Mouse (Mus musculus): ENCODE results near the gene Hdac10. TPM values are rescaled to one million over a fixed set of nuclear protein-coding genes. Genes with fewer than 3 reads are reported as not detected.

Hdac10 gene
- total and polyA plus RNA-seq, 3 experiments: 23.3 to 26.6 TPM; not detected in 1

GRCm38 (mm10) chr15:89125351-89125750 is 3.1 kb downstream of the Hdac10 start:
- H3K36me3 ChIP-seq (ENCODE audit: control insufficient read depth in 1 of 2, insufficient read depth in 2 of 2, low read length in 2 of 2): peaks cover 0 to 12% of the 10 kb centered on the region in 2 experiments; a peak in 3 of 4 replicates
- H3K9ac ChIP-seq (ENCODE audit: control insufficient read depth, low read depth, low read length, poor library complexity, severe bottlenecking): no peak overlapping the region
- TF ChIP-seq EP300 (IDR thresholded peaks at IDR 0.05; ENCODE audit: low read depth in 1 of 2, low read length in 2 of 2) (no peak), ZNF384 (IDR thresholded peaks at IDR 0.05; ENCODE audit: low read depth, low read length) (no peak), CTCF (IDR thresholded peaks at IDR 0.05 in 2 of 3, conservative IDR thresholded peaks at IDR 0.05 in 1 of 3; ENCODE audit: control insufficient read depth in 1 of 3, insufficient read depth in 1 of 3, low read depth in 2 of 3, low read length in 3 of 3, poor library complexity in 1 of 3, severe bottlenecking in 1 of 3) (no peak), USF2 (IDR thresholded peaks at IDR 0.05; ENCODE audit: borderline replicate concordance in 1 of 2, insufficient read depth in 1 of 2, low read depth in 1 of 2, low read length in 2 of 2) (no peak), MXI1 (IDR thresholded peaks at IDR 0.05; ENCODE audit: low read depth, low read length) (no peak), MAFK (IDR thresholded peaks at IDR 0.05; ENCODE audit: borderline replicate concordance, low read depth, low read length) (no peak), RAD21 (IDR thresholded peaks at IDR 0.05; ENCODE audit: low read depth, low read length) (no peak), ETS1 (IDR thresholded peaks at IDR 0.05; ENCODE audit: low read depth, low read length) (no peak), TAL1 (IDR thresholded peaks at IDR 0.05; ENCODE audit: low read length) (no peak), NELFE (IDR thresholded peaks at IDR 0.05; ENCODE audit: low read depth, low read length) (no peak), MYB (IDR thresholded peaks at IDR 0.05; ENCODE audit: low read depth, low read length) (no peak), POLR2A (IDR thresholded peaks at IDR 0.05; ENCODE audit: control insufficient read depth in 1 of 2, insufficient read depth in 1 of 2, low read depth in 1 of 2, low read length in 2 of 2, poor library complexity in 1 of 2) (no peak), RCOR1 (IDR thresholded peaks at IDR 0.05; ENCODE audit: low read depth, low read length) (no peak), ZC3H11A (IDR thresholded peaks at IDR 0.05; ENCODE audit: low read depth, low read length) (no peak), TBP (IDR thresholded peaks at IDR 0.05; ENCODE audit: low read depth, low read length) (no peak), E2F4 (IDR thresholded peaks at IDR 0.05; ENCODE audit: borderline replicate concordance, low read depth, low read length) (no peak), NRF1 (IDR thresholded peaks at IDR 0.05; ENCODE audit: insufficient read depth, low read depth, low read length, poor library complexity, severe bottlenecking) (no peak)
- DNase-seq (ENCODE audit: low read depth, low spot score): no peak
- no peaks in the 10 kb centered on the region for H3K27me3 ChIP-seq (ENCODE audit: control insufficient read depth in 1 of 2, insufficient read depth in 2 of 2, low read length in 2 of 2)
- H3K4me3 ChIP-seq (ENCODE audit: control insufficient read depth in 1 of 2, insufficient read depth in 1 of 2, low read depth in 2 of 2, low read length in 2 of 2): no peak overlapping the region
- peaks cover 33% of the 10 kb centered on the region for H3K79me2 ChIP-seq (ENCODE audit: control insufficient read depth, insufficient read depth, low read length, poor library complexity)
- H3K9me3 ChIP-seq (replicated peaks; ENCODE audit: insufficient read depth, low read length): no peaks in the 10 kb centered on the region
- H3K27ac ChIP-seq (ENCODE audit: control insufficient read depth, low read depth, low read length): no peak overlapping the region
- H3K4me1 ChIP-seq (ENCODE audit: control insufficient read depth in 1 of 2, insufficient read depth in 2 of 2, low read length in 2 of 2): peaks cover 0 to 24% of the 10 kb centered on the region in 2 experiments; a peak in 3 of 4 replicates

- no peak for TF ChIP-seq USF1 (IDR thresholded peaks at IDR 0.05; ENCODE audit: low read depth, low read length)
- no peak for TF ChIP-seq EP300 (IDR thresholded peaks at IDR 0.05; ENCODE audit: low read depth in 1 of 2, low read length in 2 of 2)
- no peak for TF ChIP-seq MYB (IDR thresholded peaks at IDR 0.05; ENCODE audit: low read depth, low read length)
- no peak for TF ChIP-seq NRF1 (IDR thresholded peaks at IDR 0.05; ENCODE audit: insufficient read depth, low read depth, low read length, poor library complexity, severe bottlenecking)
- TF ChIP-seq SIN3A (IDR thresholded peaks at IDR 0.05; ENCODE audit: low read length): no peak
- TF ChIP-seq MXI1 (IDR thresholded peaks at IDR 0.05; ENCODE audit: low read depth, low read length): no peak
- TF ChIP-seq ZC3H11A (IDR thresholded peaks at IDR 0.05; ENCODE audit: low read depth, low read length): no peak
- no peak for TF ChIP-seq CTCF (IDR thresholded peaks at IDR 0.05 in 2 of 3, conservative IDR thresholded peaks at IDR 0.05 in 1 of 3; ENCODE audit: control insufficient read depth in 1 of 3, insufficient read depth in 1 of 3, low read depth in 2 of 3, low read length in 3 of 3, poor library complexity in 1 of 3, severe bottlenecking in 1 of 3)
- no peak for TF ChIP-seq CHD2 (IDR thresholded peaks at IDR 0.05; ENCODE audit: low read length)
- no peak for TF ChIP-seq ZMIZ1 (IDR thresholded peaks at IDR 0.05; ENCODE audit: low read depth, low read length)
- TF ChIP-seq JUND (IDR thresholded peaks at IDR 0.05; ENCODE audit: low read depth, low read length): no peak
- TF ChIP-seq RCOR1 (IDR thresholded peaks at IDR 0.05; ENCODE audit: low read depth, low read length): no peak
- TF ChIP-seq KAT2A (conservative IDR thresholded peaks at IDR 0.05; ENCODE audit: low read depth, low read length): no peak
- no peak for TF ChIP-seq MAZ (IDR thresholded peaks at IDR 0.05; ENCODE audit: low read depth, low read length)
- TF ChIP-seq GABPA (IDR thresholded peaks at IDR 0.05; ENCODE audit: low read depth, low read length): no peak
- TF ChIP-seq MEF2A (IDR thresholded peaks at IDR 0.05; ENCODE audit: extremely low read depth, insufficient replicate concordance, low read depth, low read length, poor library complexity, severe bottlenecking): no peak
- TF ChIP-seq USF2 (IDR thresholded peaks at IDR 0.05; ENCODE audit: borderline replicate concordance in 1 of 2, insufficient read depth in 1 of 2, low read depth in 1 of 2, low read length in 2 of 2): no peak
- TF ChIP-seq SMC3 (IDR thresholded peaks at IDR 0.05; ENCODE audit: low read depth, low read length): no peak
- no peak for TF ChIP-seq E2F4 (IDR thresholded peaks at IDR 0.05; ENCODE audit: borderline replicate concordance, low read depth, low read length)
- TF ChIP-seq BHLHE40 (IDR thresholded peaks at IDR 0.05; ENCODE audit: borderline replicate concordance, low read depth, low read length): no peak
- Histone ChIP-seq H3K27ac (ENCODE audit: control insufficient read depth, low read depth, low read length) (no peak overlapping the region), H3K79me2 (ENCODE audit: control insufficient read depth, insufficient read depth, low read length, poor library complexity) (peaks cover 41% of the 10 kb centered on the region), H3K4me3 (ENCODE audit: control insufficient read depth in 1 of 2, insufficient read depth in 1 of 2, low read depth in 2 of 2, low read length in 2 of 2) (no peak overlapping the region), H3K9me3 (replicated peaks; ENCODE audit: insufficient read depth, low read length) (no peaks in the 10 kb centered on the region), H3K36me3 (ENCODE audit: control insufficient read depth in 1 of 2, insufficient read depth in 2 of 2, low read length in 2 of 2) (peaks cover 0 to 14% of the 10 kb centered on the region in 2 experiments; a peak in 3 of 4 replicates), H3K27me3 (ENCODE audit: control insufficient read depth in 1 of 2, insufficient read depth in 2 of 2, low read length in 2 of 2) (no peaks in the 10 kb centered on the region), H3K9ac (ENCODE audit: control insufficient read depth, low read depth, low read length, poor library complexity, severe bottlenecking) (no peak overlapping the region), H3K4me1 (ENCODE audit: control insufficient read depth in 1 of 2, insufficient read depth in 2 of 2, low read length in 2 of 2) (peaks cover 0 to 24% of the 10 kb centered on the region in 2 experiments; a peak in 3 of 4 replicates)
- no peak for DNase-seq (ENCODE audit: low read depth, low spot score)
These were observed 4.2 kb downstream of the Hdac10 start for GRCm38 (mm10) chr15:89124312-89124711.
